Mouse (Mus musculus) thymus, adult 18-20 months (tissue): Measurements from ENCODE around the gene 4430402I18Rik.
"Not testable (repeated sequence)": the region's sequence is repeated elsewhere in the genome, so short reads cannot be mapped to it uniquely, and the experiment has no call there.

ENCODE experiments used
- DNase-seq, 2 experiments: peaks; one replicate each; pipeline ENCODE4 v3.0.0; 2022; ENCODE audit warnings: mixed read lengths in 2 of 2

4430402I18Rik gene

GRCm38 (mm10) chr19:28967652-28968051 lies at the start of gene 4430402I18Rik:
4430402I18Rik (minus strand) TSS chr19:28967800.
- no peak for DNase-seq

DNA sequence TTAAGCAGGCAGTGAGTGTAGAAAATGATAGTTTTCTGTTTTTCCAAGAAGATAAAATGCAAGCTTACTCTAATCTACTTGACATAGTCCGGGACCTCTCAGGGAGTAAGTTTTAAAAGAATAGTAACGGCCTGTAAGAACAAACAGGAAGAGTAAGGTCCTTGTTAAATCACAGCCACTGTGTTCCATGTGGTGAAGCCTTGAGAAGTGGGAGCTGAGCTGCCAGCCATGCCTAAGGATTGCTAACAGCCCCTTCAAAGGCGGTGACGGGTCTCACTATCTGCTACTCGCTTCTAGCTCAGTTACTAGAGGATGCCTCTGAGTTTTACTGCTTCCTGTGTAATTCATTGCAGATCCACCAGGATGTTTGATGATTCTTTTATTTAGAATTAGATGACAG lies 49.2 kb upstream of the 4430402I18Rik start:
- DNase-seq: no peak

DNA sequence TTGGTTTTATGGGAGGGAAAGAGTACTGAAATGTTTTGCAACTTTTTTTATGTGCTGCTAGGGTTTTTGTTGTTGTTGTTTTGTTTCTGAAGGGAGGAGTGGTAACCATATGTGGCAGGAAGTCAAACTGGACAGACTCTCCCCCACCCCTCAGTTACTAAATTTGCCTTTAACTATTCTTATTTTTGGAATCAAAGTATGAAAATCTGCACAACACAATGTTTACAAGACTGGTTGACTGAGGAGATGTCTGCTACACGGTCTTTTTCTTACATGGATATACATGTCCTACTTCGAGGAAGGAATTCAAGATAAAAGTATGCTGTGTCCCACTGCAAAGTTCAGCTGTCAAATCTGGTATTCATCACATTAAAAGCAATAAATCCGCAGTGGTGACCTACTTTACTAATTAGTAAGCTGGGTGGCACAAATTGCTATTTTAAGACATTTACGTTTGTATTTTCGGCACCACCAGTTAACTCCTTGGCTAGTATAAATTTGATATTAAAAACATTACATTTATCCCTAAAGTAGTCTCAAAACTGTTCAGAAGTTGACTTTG lies 48.7 kb upstream of the 4430402I18Rik start:
- no peak for DNase-seq

- no peak for DNase-seq
Measured at GRCm38 (mm10) chr19:29015410-29016203, 48.0 kb upstream of the 4430402I18Rik start.

- DNase-seq: no peak
Measured at GRCm38 (mm10) chr19:29014466-29015055, 47.0 kb upstream of the 4430402I18Rik start.

DNA sequence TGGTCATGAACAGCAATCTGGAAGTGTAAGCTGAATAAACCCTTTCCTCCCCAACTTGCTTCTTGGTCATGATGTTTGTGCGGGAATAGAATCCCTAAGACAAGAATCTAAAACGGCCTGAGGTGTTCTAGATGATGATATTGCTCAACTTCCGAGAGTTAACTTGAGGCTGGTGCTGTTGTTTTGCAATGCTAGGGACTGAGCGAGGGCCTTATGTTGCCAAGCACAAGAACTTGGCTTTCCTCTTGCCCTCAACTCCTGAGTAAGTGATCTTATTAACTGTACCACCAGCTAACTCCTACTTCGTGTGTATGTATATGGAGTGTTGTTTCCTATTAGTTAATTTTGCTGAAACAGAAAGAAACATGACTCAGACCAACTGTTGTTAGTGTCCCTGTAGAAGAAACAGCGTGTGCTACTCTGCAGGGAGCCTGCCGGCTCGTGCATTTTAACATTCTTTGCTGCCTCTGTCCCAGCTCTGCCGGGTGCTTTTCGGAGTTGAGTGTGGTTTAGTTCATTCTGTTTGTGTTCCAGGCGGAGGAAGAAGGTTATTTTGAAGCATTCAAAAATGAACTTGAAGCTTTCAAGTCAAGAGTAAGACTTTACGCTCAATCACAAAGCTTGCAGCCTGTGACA lies 43.9 kb upstream of the 4430402I18Rik start:
- DNase-seq: no peak

GRCm38 (mm10) chr19:29009046-29009445 lies 41.4 kb upstream of the 4430402I18Rik start:
- no peak for DNase-seq

DNA sequence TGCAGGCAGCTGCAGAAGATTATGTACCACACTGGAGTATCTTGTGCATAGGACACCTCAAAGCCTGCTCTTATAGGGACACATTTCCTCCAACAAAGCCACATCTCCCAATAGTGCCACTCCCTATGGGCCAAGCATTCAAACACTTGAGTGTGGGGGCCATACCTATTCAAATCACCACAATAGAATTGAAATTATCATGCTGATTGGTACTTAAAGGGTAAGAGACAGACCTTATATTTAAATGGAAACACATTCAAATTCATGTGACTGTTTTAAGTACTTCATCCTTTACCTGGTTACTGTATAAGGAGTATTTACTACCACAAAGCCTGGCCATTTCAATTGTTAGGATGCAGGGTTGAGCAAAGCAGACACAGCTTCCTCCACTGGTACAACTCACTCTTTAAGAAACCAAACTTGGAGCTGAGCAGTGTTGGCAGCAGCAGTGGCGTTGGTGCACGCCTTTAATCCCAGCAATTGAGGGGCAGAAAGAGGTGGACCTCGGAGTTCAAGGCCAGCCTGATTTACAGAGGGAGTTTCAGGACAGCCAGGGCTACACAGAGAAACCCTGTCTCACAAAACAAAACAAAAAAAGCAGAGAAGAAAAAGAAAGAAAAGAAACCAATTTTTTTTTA lies 40.6 kb upstream of the 4430402I18Rik start:
- no peak for DNase-seq

GRCm38 (mm10) chr19:29000321-29000720 lies 32.7 kb upstream of the 4430402I18Rik start:
- not testable (repeated sequence) for DNase-seq

- no peak for DNase-seq
Measured at GRCm38 (mm10) chr19:28997976-28998630, 30.5 kb upstream of the 4430402I18Rik start.

GRCm38 (mm10) chr19:28995366-28995765 lies 27.8 kb upstream of the 4430402I18Rik start:
- no peak for DNase-seq

DNA sequence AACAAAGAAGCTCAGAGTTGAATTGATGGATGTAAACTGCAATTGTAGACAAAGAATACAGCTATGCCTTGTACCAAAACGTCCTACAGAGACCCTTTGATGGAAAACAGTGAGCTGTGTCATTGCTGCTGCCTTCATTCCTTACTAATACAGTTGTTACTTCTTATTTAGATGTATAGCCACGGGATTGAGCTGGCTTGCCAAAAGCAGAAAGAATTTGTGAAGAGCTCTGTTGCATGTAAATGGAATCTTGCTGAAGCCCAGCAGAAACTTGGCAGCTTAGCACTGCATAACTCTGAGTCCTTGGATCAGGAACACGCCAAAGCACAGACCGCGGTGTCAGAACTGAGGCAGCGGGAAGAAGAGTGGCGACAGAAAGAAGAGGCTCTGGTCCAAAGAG lies 27.3 kb upstream of the 4430402I18Rik start:
- no peak for DNase-seq

DNA sequence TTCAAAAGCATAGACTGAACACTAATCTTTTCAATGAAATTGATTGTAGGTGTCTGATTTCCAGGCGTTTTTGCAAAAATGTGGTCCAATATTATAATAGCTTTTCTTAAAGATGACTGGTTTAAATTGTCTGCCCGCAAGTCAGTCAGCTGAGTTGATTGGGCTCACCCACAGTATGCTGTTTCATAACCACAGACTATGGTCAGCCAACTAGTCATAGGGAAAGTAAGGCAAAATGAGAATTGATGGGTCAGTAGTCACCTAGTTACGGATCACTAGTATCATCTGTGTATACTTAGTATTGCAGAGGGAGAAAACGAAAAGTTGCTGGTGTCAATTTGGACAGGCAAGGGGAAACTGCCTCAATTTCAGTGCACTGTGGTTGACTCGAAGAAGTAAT lies 23.8 kb upstream of the 4430402I18Rik start:
- DNase-seq: no peak

DNA sequence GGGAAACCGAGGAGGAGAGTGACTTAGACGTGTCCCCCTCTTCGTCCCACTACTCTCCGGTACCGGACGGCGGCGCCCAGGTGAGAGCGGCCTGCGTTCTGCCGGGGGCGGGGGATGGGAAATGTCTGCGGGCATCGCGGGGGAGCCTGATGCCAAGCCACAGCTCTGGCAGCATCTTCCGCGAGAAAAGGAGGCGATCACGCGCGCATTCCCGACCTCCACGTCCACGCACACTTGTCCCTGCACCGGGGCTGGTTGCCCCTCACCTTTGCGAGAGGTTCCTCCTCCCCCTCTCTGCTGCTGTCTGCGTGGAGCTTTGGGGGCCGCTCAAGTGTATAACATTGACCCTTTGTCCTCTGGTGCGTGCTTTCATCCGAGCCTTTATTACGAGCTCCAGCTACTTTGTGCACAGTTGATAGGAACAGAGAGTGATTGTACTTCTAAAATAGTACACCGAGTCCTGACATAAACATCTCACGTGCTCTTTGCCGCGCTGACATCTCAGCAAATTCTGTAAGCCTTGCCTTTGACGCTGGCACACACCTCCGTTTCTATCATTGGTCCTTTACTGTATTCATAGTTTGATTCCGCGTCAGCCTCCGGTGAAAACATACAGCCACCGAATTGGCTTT lies 23.1 kb upstream of the 4430402I18Rik start:
- DNase-seq: no peak

- peak; percentile 90 to 92 for DNase-seq
Measured at GRCm38 (mm10) chr19:28990194-28990589, 22.6 kb upstream of the 4430402I18Rik start, which contains the start of gene Cdc37l1. Cdc37l1 (plus strand) TSS chr19:28990352.

DNA sequence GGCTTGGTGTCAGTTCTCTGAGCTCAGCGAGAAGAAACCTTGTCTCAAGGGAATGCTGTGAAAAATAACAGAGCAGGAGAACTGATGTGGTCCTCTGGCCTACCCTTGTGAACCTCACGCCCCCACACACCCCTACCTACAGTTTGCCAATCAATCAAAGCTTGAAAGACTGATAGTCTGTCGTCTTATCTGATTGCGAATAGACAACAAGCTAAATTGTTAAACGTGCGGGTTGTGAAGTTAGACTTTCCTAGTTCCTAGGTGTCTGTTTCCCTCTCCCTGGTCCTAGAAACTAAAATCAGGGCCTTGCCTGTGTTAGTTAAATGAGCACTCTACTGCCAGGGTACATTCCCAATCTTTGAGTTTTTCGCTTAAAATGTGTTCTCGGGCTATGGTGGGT lies 21.9 kb upstream of the 4430402I18Rik start:
- no peak for DNase-seq

DNA sequence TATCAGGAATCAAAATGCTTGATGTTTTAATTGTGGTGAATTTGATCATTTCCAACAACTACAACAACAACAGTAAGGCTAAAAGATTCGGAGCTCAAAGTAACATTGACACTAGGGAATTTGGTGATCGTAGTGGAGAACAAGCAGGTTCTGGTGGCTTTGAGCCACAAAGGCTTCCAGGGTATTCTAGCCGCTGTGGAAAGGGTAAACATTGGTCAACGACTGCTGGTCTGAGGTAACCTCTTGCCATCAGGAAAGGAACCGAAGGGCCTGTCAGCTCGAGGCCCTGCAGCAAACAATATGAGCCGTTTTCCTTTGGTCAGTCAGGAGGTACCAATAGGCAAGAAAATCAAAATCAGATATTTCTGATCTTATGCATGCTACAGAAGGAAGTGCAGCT lies 15.0 kb upstream of the 4430402I18Rik start:
- DNase-seq: no peak

DNA sequence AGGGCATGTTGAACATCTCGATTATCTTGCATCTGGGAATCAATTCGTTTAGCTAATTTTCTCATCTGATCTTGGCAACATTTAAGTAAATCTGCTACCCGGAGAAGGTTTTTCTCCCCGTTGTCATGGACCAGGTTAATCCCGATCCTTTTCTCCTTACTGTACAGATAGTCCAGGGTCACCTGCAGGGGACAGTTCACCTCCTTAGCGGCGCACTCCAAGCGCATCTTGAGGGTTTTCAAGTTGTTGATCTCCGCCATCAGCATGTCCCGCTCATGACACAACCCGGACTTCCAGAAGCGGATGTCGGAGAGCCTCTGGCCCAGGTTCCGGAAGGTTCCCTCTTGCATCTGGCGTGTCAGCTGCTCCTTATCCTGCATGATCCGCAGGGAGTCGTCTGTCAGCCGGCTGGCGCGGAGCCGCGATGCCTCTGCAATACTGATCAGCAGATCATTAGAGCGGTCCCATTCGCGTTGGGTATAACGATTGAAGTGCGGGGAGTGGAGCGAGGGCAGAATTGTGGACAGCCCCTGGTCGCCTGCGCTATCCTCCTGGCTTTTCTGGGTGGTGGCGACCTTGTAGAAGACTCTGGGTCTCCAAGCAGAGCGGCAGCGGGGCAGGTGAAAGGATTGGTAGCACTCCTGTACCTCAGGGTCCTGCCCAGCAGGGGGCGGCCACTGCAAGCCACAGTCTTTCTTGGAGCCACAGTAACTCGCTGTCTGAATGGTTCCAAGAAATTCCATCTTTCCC lies 7.4 kb upstream of the 4430402I18Rik start:
- DNase-seq: peak; percentile 47 to 55

- DNase-seq: no peak
Measured at GRCm38 (mm10) chr19:28970251-28970650, 2.7 kb upstream of the 4430402I18Rik start.

DNA sequence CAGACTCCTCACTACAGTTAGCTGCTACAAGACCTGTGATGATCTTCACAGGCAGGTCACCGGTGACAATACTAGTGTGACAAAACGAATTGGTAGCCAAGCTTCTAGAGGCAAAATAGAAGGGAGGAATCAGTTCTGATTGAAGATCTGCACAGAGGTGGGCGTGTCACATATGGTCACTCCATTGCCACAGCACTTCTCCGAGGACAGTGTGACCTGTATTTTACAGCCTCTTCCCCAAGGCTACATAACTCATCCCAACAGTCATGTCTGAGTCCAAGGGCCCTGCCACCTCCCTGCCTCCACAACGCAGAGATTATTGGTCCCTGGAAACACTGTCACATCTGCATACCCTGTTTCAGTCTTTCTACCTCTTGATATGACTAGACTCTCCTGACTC lies 1.6 kb upstream of the 4430402I18Rik start:
- no peak for DNase-seq

DNA sequence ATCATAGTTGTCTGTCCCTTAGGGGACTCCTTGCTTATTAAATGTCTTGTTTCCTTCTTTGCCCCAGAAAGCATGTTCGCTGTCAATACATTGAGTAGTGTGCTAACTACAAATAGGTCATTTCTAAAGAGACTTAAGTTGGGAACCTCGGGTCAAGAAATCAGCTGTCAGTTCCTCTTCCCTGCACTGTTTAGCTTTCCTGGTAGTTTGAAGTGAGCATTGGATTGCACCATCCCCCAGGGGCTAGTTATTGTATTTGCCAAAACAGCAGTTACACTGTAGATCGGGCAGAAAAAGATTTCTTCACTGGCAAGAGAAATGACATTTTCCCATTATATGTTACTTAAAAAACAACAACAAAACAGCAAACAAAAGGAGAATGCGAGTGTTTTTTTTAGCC lies 578 bp upstream of the 4430402I18Rik start:
- no peak for DNase-seq
